Mouse (Mus musculus): ENCODE data around the gene Metap1d.

DNA sequence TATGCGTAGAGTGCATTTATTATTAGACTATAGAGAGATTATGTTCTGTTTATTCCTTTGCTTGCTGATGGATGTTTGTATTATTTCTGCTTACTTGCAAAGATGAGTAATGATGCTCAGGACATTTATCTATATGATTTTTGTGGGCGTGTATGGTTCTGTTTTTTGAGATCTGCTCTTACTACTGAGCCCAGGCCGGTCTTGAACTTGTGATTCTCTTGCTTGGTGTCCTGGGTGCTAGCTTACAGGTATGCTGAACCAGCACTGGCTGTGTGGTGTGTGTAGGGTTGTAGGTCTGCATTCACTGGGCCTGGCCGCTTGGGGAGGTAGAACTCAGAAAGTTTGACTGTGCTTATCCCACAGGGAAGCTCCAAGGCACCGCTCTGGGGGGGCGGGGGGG lies 8.1 kb downstream of the Metap1d start:
- TF ChIP-seq GATA1 (IDR thresholded peaks at IDR 0.05; ENCODE audit: low read length) (no peak), TAL1 (IDR thresholded peaks at IDR 0.05; ENCODE audit: low read length) (no peak)
